Mouse (Mus musculus) liver, embryonic 14.5 days (tissue): Measurements from ENCODE around the gene Tjp2. TPM values are rescaled to one million over a fixed set of nuclear protein-coding genes. Genes with fewer than 3 reads are reported as not detected.
"Not testable (repeated sequence)": the region's sequence is repeated elsewhere in the genome, so short reads cannot be mapped to it uniquely, and the experiment has no call there.

ENCODE experiments used
- ATAC-seq: fragments of 200-750 bp; cut with Nextera tagmentation; 2 replicates; pipeline ENCODE4 v1.8.0; 2017; ENCODE audit warnings: moderate number of reproducible peaks, mild to moderate bottlenecking, moderate library complexity; ENCODE audit not compliant: insufficient read depth
- DNase-seq, 3 experiments: peaks; one replicate each; pipeline ENCODE4 v3.0.0-alpha.2; 2012 to 2013; ENCODE audit warnings: low read depth in 3 of 3, low spot score in 3 of 3
- H3K27ac ChIP-seq: fragments of 300-500 bp; sonication (generic); 2 replicates; pipeline ENCODE4 v1.5.1; 2014; ENCODE audit warnings: moderate library complexity, mild to moderate bottlenecking, control low read depth, inconsistent platforms
- H3K27me3 ChIP-seq: fragments of 300-500 bp; sonication (generic); 2 replicates; pipeline ENCODE4 v1.6.1; 2014; ENCODE audit warnings: mild to moderate bottlenecking, low read length, moderate library complexity; ENCODE audit not compliant: control insufficient read depth, insufficient read depth
- H3K36me3 ChIP-seq: fragments of 300-500 bp; sonication (generic); replicated peaks from 2 replicates; pipeline ENCODE4 v1.6.1; 2014; ENCODE audit warnings: low read depth; ENCODE audit not compliant: control insufficient read depth, insufficient read depth
- H3K4me1 ChIP-seq, 2 experiments: fragments of 200-500 bp in 1 of 2; fragments of 300-500 bp in 1 of 2; sonication (generic) in 1 of 2; replicated peaks; 2 replicates each; pipeline ENCODE4 v1.6.1; 2012 to 2014; ENCODE audit warnings: antibody characterized with exemption in 1 of 2, inconsistent platforms in 1 of 2, low read length in 1 of 2; ENCODE audit not compliant: control insufficient read depth in 2 of 2, insufficient read depth in 2 of 2
- H3K4me2 ChIP-seq: fragments of 300-500 bp; sonication (generic); 2 replicates; pipeline ENCODE4 v1.6.1; 2014; ENCODE audit warnings: low read depth, mild to moderate bottlenecking, control low read depth, moderate library complexity
- H3K4me3 ChIP-seq, 2 experiments: fragments of 200-500 bp in 1 of 2; fragments of 300-500 bp in 1 of 2; sonication (generic) in 1 of 2; 2 replicates each; pipeline ENCODE4 v1.5.1; 2012 to 2014; ENCODE audit warnings: low read depth in 2 of 2, low read length in 2 of 2, mild to moderate bottlenecking in 2 of 2, control low read depth in 1 of 2, inconsistent platforms in 1 of 2, moderate library complexity in 1 of 2; ENCODE audit not compliant: insufficient read depth in 1 of 2
- H3K9ac ChIP-seq: fragments of 300-500 bp; sonication (generic); replicated peaks from 2 replicates; pipeline ENCODE4 v1.6.1; 2014; ENCODE audit warnings: mild to moderate bottlenecking, control low read depth, moderate library complexity
- H3K9me3 ChIP-seq: fragments of 300-500 bp; sonication (generic); 2 replicates; pipeline ENCODE4 v1.6.1; 2016; ENCODE audit warnings: low read length, mixed read lengths; ENCODE audit not compliant: control insufficient read depth
- CTCF ChIP-seq: IDR thresholded peaks from 2 replicates; pipeline ENCODE4 v1.5.1; 2016; ENCODE audit warnings: antibody characterized with exemption, low read depth, control low read depth
- EP300 ChIP-seq: IDR thresholded peaks from 2 replicates; pipeline ENCODE4 v1.6.1; 2016; ENCODE audit warnings: antibody characterized with exemption, low read depth
- WGBS: fragments of 180-500 bp; shearing (Covaris S2); extraction: QIAGEN DNeasy Blood & Tissue Kit; methylation state at CpG from one replicate; pipeline ENCODE4 v1.1.7; 2014; ENCODE audit not compliant: insufficient replicate concordance; 5-methylcytosine and 5-hydroxymethylcytosine counted together
- polyA plus RNA-seq, 2 experiments: library from polyadenylated mRNA; depleted of rRNA in 1 of 2; stranded (reverse) in 1 of 2; unstranded in 1 of 2; fragments of >200 nt; fragmentation: Nextera tagmentation in 1 of 2; extraction: Ambion mirVana in 1 of 2; gene quantifications; 2 replicates each; pipeline versions ENCODE4 v1.2.1 to v1.2.3; 2012 to 2014

Gene Tjp2
- polyA plus RNA-seq, 2 experiments, result 2.9 to 3.2 TPM

- TF ChIP-seq CTCF, result no peak
- TF ChIP-seq EP300, result no peak
- no peak for DNase-seq
- Histone ChIP-seq H3K4me3 (no peak overlapping the region), H3K4me2 (no peak overlapping the region), H3K27me3 (no peaks in the 10 kb centered on the region), H3K9me3 (no peaks in the 10 kb centered on the region), H3K36me3 (no peaks in the 10 kb centered on the region), H3K9ac (no peak overlapping the region), H3K27ac (no peak overlapping the region), H3K4me1 (0 out of 4 replicates have a peak, but pooled peaks cover 0 to 2% of the 10 kb centered on the region in 2 experiments)
- no peak for ATAC-seq
- WGBS, result 64% methylated on average over 16 of the region's 16 CpGs
Measured at GRCm38 (mm10) chr19:24097666-24098455, 127.0 kb downstream of the Tjp2 start.

DNA sequence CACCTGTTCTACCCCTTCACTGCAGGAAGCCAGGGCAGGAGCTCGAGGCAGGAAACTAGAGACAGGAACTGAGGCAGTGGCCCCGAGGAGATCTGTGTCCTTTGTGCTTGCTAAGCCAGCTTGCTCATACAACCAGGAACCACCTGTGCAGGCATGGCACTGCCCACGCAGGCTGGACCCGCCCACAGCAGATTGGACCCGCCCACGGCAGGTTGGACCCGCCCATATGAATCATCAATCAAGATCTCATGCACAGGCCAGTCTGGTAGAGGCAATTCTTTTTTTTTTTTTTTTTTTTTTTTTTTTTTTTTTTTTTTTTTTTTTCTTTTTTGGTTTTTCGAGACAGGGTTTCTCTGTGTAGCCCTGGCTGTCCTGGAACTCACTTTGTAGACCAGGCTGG is 132.8 kb downstream of the Tjp2 start:
- not testable (repeated sequence) for H3K4me2 ChIP-seq, ATAC-seq, H3K36me3 ChIP-seq, H3K9me3 ChIP-seq, H3K4me3 ChIP-seq, H3K27me3 ChIP-seq, H3K4me1 ChIP-seq, H3K9ac ChIP-seq, DNase-seq, H3K27ac ChIP-seq
- WGBS, result 50% methylated on average over 8 of the region's 8 CpGs

GRCm38 (mm10) chr19:24090366-24090765 is 134.5 kb downstream of the Tjp2 start:
- Histone ChIP-seq H3K9ac (no peak overlapping the region), H3K4me2 (no peak overlapping the region), H3K9me3 (no peaks in the 10 kb centered on the region), H3K4me3 (no peak overlapping the region), H3K36me3 (no peaks in the 10 kb centered on the region), H3K27me3 (no peaks in the 10 kb centered on the region), H3K4me1 (no peaks in the 10 kb centered on the region), H3K27ac (no peak overlapping the region)
- no peak for ATAC-seq
- TF ChIP-seq EP300 (no peak), CTCF (no peak)
- WGBS, result 52% methylated on average over 2 of the region's 2 CpGs
- DNase-seq, result no peak

GRCm38 (mm10) chr19:24085306-24085705 is 139.5 kb downstream of the Tjp2 start:
- TF ChIP-seq CTCF, result no peak
- no peak for TF ChIP-seq EP300
- DNase-seq, result no peak
- Histone ChIP-seq H3K27ac (no peak overlapping the region), H3K9me3 (no peaks in the 10 kb centered on the region), H3K27me3 (no peaks in the 10 kb centered on the region), H3K36me3 (no peaks in the 10 kb centered on the region), H3K4me1 (no peaks in the 10 kb centered on the region), H3K4me2 (no peak overlapping the region), H3K4me3 (no peak overlapping the region), H3K9ac (no peak overlapping the region)
- no peak for ATAC-seq
- WGBS, result 44% methylated on average over 2 of the region's 2 CpGs

DNA sequence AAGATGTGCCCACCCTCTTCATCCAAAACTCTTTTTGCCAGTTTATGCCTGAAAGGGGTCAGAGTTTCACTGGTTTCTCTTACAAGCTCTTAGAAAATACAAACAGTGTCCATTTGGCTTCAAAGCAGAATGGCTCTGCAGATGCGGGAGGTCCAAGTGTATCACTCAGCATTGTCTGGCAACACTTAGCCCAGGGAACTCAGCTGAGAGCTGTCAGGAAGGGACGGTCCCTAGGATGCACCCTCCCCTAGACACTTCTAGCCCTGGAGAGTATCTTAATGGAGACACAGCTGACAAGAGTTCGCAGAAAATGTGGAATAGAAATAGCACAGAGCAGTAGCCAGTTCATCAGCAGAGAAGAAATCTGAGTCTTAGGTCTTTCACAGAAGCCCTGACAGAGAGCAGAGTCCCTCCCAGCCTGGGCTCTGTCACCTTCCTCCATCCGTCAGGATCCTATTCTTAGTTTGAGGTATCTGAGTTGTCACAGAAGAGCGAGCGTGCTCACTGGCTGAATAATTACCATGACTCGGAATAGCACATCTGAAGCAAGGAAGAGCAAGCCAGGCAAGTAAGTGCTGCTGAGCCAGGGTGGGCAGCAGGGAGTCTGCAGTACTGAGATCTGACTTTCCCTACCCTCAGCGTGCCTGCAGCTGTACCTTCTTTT is 144.3 kb downstream of the Tjp2 start:
- Histone ChIP-seq H3K4me1 (no peaks in the 10 kb centered on the region), H3K4me2 (no peak overlapping the region), H3K9ac (no peak overlapping the region), H3K36me3 (no peaks in the 10 kb centered on the region), H3K4me3 (no peak overlapping the region), H3K27me3 (no peaks in the 10 kb centered on the region), H3K27ac (no peak overlapping the region), H3K9me3 (no peaks in the 10 kb centered on the region)
- no peak for DNase-seq
- 53% methylated on average over 8 of the region's 8 CpGs for WGBS
- TF ChIP-seq CTCF (no peak), EP300 (no peak)
- ATAC-seq, result no peak
